Mouse (Mus musculus): ENCODE data around the gene 3110082I17Rik.
A peak's percentile ranks its signal among the peaks of the same experiment; 100 is the strongest.

Gene 3110082I17Rik

GRCm38 (mm10) chr5:139330766-139331165 is 129.6 kb downstream of the 3110082I17Rik start:
- DNase-seq (ENCODE audit: extremely low read depth, insufficient read length, low spot score): no peak

- DNase-seq (ENCODE audit: extremely low read depth, insufficient read length, low spot score): no peak
Observed at GRCm38 (mm10) chr5:139327634-139328020, 132.7 kb downstream of the 3110082I17Rik start.

GRCm38 (mm10) chr5:139326986-139327633 is 133.2 kb downstream of the 3110082I17Rik start:
- no peak for DNase-seq (ENCODE audit: extremely low read depth, insufficient read length, low spot score)

GRCm38 (mm10) chr5:139326111-139326696 is 134.1 kb downstream of the 3110082I17Rik start:
- no peak for DNase-seq (ENCODE audit: extremely low read depth, insufficient read length, low spot score)

- DNase-seq (ENCODE audit: extremely low read depth, insufficient read length, low spot score): no peak
Observed at GRCm38 (mm10) chr5:139325395-139325966, 134.8 kb downstream of the 3110082I17Rik start, which contains the start of gene Adap1. TSS of gene Adap1 (minus strand) at chr5:139325622.

GRCm38 (mm10) chr5:139324691-139325394 is 135.5 kb downstream of the 3110082I17Rik start:
- DNase-seq (ENCODE audit: extremely low read depth, insufficient read length, low spot score): no peak

GRCm38 (mm10) chr5:139324045-139324491 is 136.3 kb downstream of the 3110082I17Rik start:
- no peak for DNase-seq (ENCODE audit: extremely low read depth, insufficient read length, low spot score)

- DNase-seq (ENCODE audit: extremely low read depth, insufficient read length, low spot score): no peak
Observed at GRCm38 (mm10) chr5:139323260-139323924, 136.9 kb downstream of the 3110082I17Rik start.

GRCm38 (mm10) chr5:139321331-139321730 is 139.0 kb downstream of the 3110082I17Rik start:
- no peak for DNase-seq (ENCODE audit: extremely low read depth, insufficient read length, low spot score)

GRCm38 (mm10) chr5:139320424-139320823 is 139.9 kb downstream of the 3110082I17Rik start:
- no peak for DNase-seq (ENCODE audit: extremely low read depth, insufficient read length, low spot score)

GRCm38 (mm10) chr5:139317751-139318504 is 142.4 kb downstream of the 3110082I17Rik start:
- no peak for DNase-seq (ENCODE audit: extremely low read depth, insufficient read length, low spot score)

- no peak for DNase-seq (ENCODE audit: extremely low read depth, insufficient read length, low spot score)
Observed at GRCm38 (mm10) chr5:139316982-139317675, 143.2 kb downstream of the 3110082I17Rik start.

GRCm38 (mm10) chr5:139314941-139315642 is 145.2 kb downstream of the 3110082I17Rik start:
- peak; percentile 42 for DNase-seq (ENCODE audit: extremely low read depth, insufficient read length, low spot score)

- no peak for DNase-seq (ENCODE audit: extremely low read depth, insufficient read length, low spot score)
Observed at GRCm38 (mm10) chr5:139313536-139313935, 146.8 kb downstream of the 3110082I17Rik start.

GRCm38 (mm10) chr5:139311822-139312221 is 148.5 kb downstream of the 3110082I17Rik start:
- no peak for DNase-seq (ENCODE audit: extremely low read depth, insufficient read length, low spot score)

GRCm38 (mm10) chr5:139310477-139310876 is 149.8 kb downstream of the 3110082I17Rik start:
- no peak for DNase-seq (ENCODE audit: extremely low read depth, insufficient read length, low spot score)

GRCm38 (mm10) chr5:139309946-139310345 is 150.4 kb downstream of the 3110082I17Rik start:
- no peak for DNase-seq (ENCODE audit: extremely low read depth, insufficient read length, low spot score)
